Mouse (Mus musculus): ENCODE results near the gene Gdf3. TPM values are rescaled to one million over a fixed set of nuclear protein-coding genes. Genes with fewer than 3 reads are reported as not detected.

Gene Gdf3
- polyA plus RNA-seq, 2 experiments = 0.11 to 0.20 TPM

- ATAC-seq (ENCODE audit: low FRiP score, low read depth) = no peak
- 0 out of 2 replicates have a peak overlapping the region, but pooled peaks have one; percentile 13 for H3K4me2 ChIP-seq (replicated peaks; ENCODE audit: low read depth, low read length, severe bottlenecking)
- no peak overlapping the region for H3K27ac ChIP-seq (replicated peaks; ENCODE audit: low read depth, low read length)
- no peak for DNase-seq (ENCODE audit: low spot score)
- no peaks in the 10 kb centered on the region for H3K9me3 ChIP-seq (ENCODE audit: control insufficient read depth, low read length)
- WGBS = 34% methylated on average over 20 of the region's 20 CpGs
- no peaks in the 10 kb centered on the region for H3K36me3 ChIP-seq (ENCODE audit: control insufficient read depth, insufficient read depth, low read length)
- no peaks in the 10 kb centered on the region for H3K4me1 ChIP-seq (ENCODE audit: control insufficient read depth, insufficient read depth, low read length)
- no peaks in the 10 kb centered on the region for H3K27me3 ChIP-seq (ENCODE audit: control insufficient read depth, insufficient read depth, low read length)
- no peak overlapping the region for H3K9ac ChIP-seq (ENCODE audit: low read depth, low read length, severe bottlenecking)
- TF ChIP-seq POLR2A (IDR thresholded peaks at IDR 0.05; ENCODE audit: borderline replicate concordance, extremely low read depth, insufficient read depth, insufficient read length) = no peak
- no peak overlapping the region for H3K4me3 ChIP-seq (replicated peaks; ENCODE audit: low read length)
These were observed 17.7 kb upstream of the Gdf3 start for GRCm38 (mm10) chr6:122627469-122628108.

GRCm38 (mm10) chr6:122626110-122626509, 16.2 kb upstream of the Gdf3 start, which contains the start of gene Dppa3:
Gene Dppa3, plus strand, starts transcription at chr6:122626410.
- no peak within 1 kb of the TSS for H3K4me2 ChIP-seq (replicated peaks; ENCODE audit: low read depth, low read length, severe bottlenecking)
- WGBS = 92% methylated on average over 7 of the region's 8 CpGs
- DNase-seq (ENCODE audit: low spot score) (no peak), ATAC-seq (ENCODE audit: low FRiP score, low read depth) (no peak)
- no peaks in the 10 kb centered on the region for H3K27me3 ChIP-seq (ENCODE audit: control insufficient read depth, insufficient read depth, low read length)
- no peaks in the 10 kb centered on the region for H3K36me3 ChIP-seq (ENCODE audit: control insufficient read depth, insufficient read depth, low read length)
- no peaks in the 10 kb centered on the region for H3K4me1 ChIP-seq (ENCODE audit: control insufficient read depth, insufficient read depth, low read length)
- no peak for TF ChIP-seq POLR2A (IDR thresholded peaks at IDR 0.05; ENCODE audit: borderline replicate concordance, extremely low read depth, insufficient read depth, insufficient read length)
- H3K9me3 ChIP-seq (ENCODE audit: control insufficient read depth, low read length) = no peaks in the 10 kb centered on the region
- H3K4me3 ChIP-seq (replicated peaks; ENCODE audit: low read length) = no peak within 1 kb of the TSS
- no peak within 1 kb of the TSS for H3K9ac ChIP-seq (ENCODE audit: low read depth, low read length, severe bottlenecking)
- no peak within 1 kb of the TSS for H3K27ac ChIP-seq (replicated peaks; ENCODE audit: low read depth, low read length)

- no peak for ATAC-seq (ENCODE audit: low FRiP score, low read depth)
- WGBS = 79% methylated on average over 4 of the region's 4 CpGs
These were observed 15.3 kb upstream of the Gdf3 start for GRCm38 (mm10) chr6:122625156-122625555.

GRCm38 (mm10) chr6:122624480-122624879, 14.6 kb upstream of the Gdf3 start:
- H3K4me3 ChIP-seq (replicated peaks; ENCODE audit: low read length) = no peak overlapping the region
- DNase-seq (ENCODE audit: low spot score) (no peak), ATAC-seq (ENCODE audit: low FRiP score, low read depth) (no peak)
- H3K4me1 ChIP-seq (ENCODE audit: control insufficient read depth, insufficient read depth, low read length) = no peaks in the 10 kb centered on the region
- H3K36me3 ChIP-seq (ENCODE audit: control insufficient read depth, insufficient read depth, low read length) = no peaks in the 10 kb centered on the region
- H3K9me3 ChIP-seq (ENCODE audit: control insufficient read depth, low read length) = no peaks in the 10 kb centered on the region
- H3K27me3 ChIP-seq (ENCODE audit: control insufficient read depth, insufficient read depth, low read length) = no peaks in the 10 kb centered on the region
- 52% methylated on average over 5 of the region's 5 CpGs for WGBS
- no peak for TF ChIP-seq POLR2A (IDR thresholded peaks at IDR 0.05; ENCODE audit: borderline replicate concordance, extremely low read depth, insufficient read depth, insufficient read length)
- H3K27ac ChIP-seq (replicated peaks; ENCODE audit: low read depth, low read length) = no peak overlapping the region
- H3K4me2 ChIP-seq (replicated peaks; ENCODE audit: low read depth, low read length, severe bottlenecking) = no peak overlapping the region
- no peak overlapping the region for H3K9ac ChIP-seq (ENCODE audit: low read depth, low read length, severe bottlenecking)

More at GRCm38 (mm10) chr6:122625156-122625555, 15.3 kb upstream of the Gdf3 start:
- Histone ChIP-seq H3K4me1 (ENCODE audit: control insufficient read depth, insufficient read depth, low read length) (no peaks in the 10 kb centered on the region), H3K36me3 (ENCODE audit: control insufficient read depth, insufficient read depth, low read length) (no peaks in the 10 kb centered on the region), H3K4me2 (replicated peaks; ENCODE audit: low read depth, low read length, severe bottlenecking) (no peak overlapping the region), H3K9ac (ENCODE audit: low read depth, low read length, severe bottlenecking) (no peak overlapping the region), H3K9me3 (ENCODE audit: control insufficient read depth, low read length) (no peaks in the 10 kb centered on the region), H3K4me3 (replicated peaks; ENCODE audit: low read length) (no peak overlapping the region), H3K27ac (replicated peaks; ENCODE audit: low read depth, low read length) (no peak overlapping the region), H3K27me3 (ENCODE audit: control insufficient read depth, insufficient read depth, low read length) (no peaks in the 10 kb centered on the region)
- DNase-seq (ENCODE audit: low spot score) = no peak
- TF ChIP-seq POLR2A (IDR thresholded peaks at IDR 0.05; ENCODE audit: borderline replicate concordance, extremely low read depth, insufficient read depth, insufficient read length) = no peak

- Histone ChIP-seq H3K9ac (ENCODE audit: low read depth, low read length, severe bottlenecking) (no peak overlapping the region), H3K27ac (replicated peaks; ENCODE audit: low read depth, low read length) (no peak overlapping the region), H3K27me3 (ENCODE audit: control insufficient read depth, insufficient read depth, low read length) (no peaks in the 10 kb centered on the region), H3K4me3 (replicated peaks; ENCODE audit: low read length) (no peak overlapping the region), H3K4me2 (replicated peaks; ENCODE audit: low read depth, low read length, severe bottlenecking) (no peak overlapping the region), H3K36me3 (ENCODE audit: control insufficient read depth, insufficient read depth, low read length) (no peaks in the 10 kb centered on the region), H3K4me1 (ENCODE audit: control insufficient read depth, insufficient read depth, low read length) (no peaks in the 10 kb centered on the region), H3K9me3 (ENCODE audit: control insufficient read depth, low read length) (no peaks in the 10 kb centered on the region)
- ATAC-seq (ENCODE audit: low FRiP score, low read depth) (no peak), DNase-seq (ENCODE audit: low spot score) (no peak)
- WGBS = 91% methylated on average over 6 of the region's 6 CpGs
- no peak for TF ChIP-seq POLR2A (IDR thresholded peaks at IDR 0.05; ENCODE audit: borderline replicate concordance, extremely low read depth, insufficient read depth, insufficient read length)
These were observed 11.2 kb upstream of the Gdf3 start for GRCm38 (mm10) chr6:122621066-122621465.

Data from limb, embryonic 14.5 days (tissue).